13 mouse cellular contexts compared by ENCODE assay signal in genomic region chr15:40339746-40340145, GRCm38 (mm10).
"Had no signal": no experiment of that assay in that cellular context is flagged by ENCODE, and none has a peak within 500 bp of the region (broad histone marks: within the 10 kb centered on the region; RNA-seq: fewer than 3 reads in every experiment).

No protein-coding gene starts in this region.

- H3K27me3 ChIP-seq: limb, embryonic 13.5 days; midbrain, embryonic 12.5 days; neural tube, embryonic 13.5 days had no signal

- ATAC-seq: intestine, postnatal 0 days; midbrain, embryonic 16.5 days had no signal

- H3K4me3 ChIP-seq: limb, embryonic 13.5 days; midbrain, embryonic 12.5 days; neural tube, embryonic 13.5 days had no signal

- H3K9ac ChIP-seq: limb, embryonic 13.5 days; liver, embryonic 14.5 days; midbrain, embryonic 12.5 days; neural tube, embryonic 13.5 days had no signal

- H3K4me2 ChIP-seq: limb, embryonic 13.5 days; midbrain, embryonic 12.5 days; neural tube, embryonic 13.5 days had no signal

- H3K36me3 ChIP-seq: limb, embryonic 13.5 days; midbrain, embryonic 12.5 days; neural tube, embryonic 13.5 days had no signal

- H3K27ac ChIP-seq: limb, embryonic 13.5 days; liver, embryonic 14.5 days; midbrain, embryonic 12.5 days; neural tube, embryonic 13.5 days had no signal

- DNase-seq: kidney, adult 8-10 months; kidney, postnatal 25 days; lung, adult 18-20 months; lung, postnatal 14 days; retina, postnatal 1 day; right cerebral cortex, postnatal 25 days; thymus, postnatal 14 days had no signal

- H3K4me1 ChIP-seq: limb, embryonic 13.5 days; midbrain, embryonic 12.5 days; neural tube, embryonic 13.5 days had no signal

- H3K9me3 ChIP-seq: limb, embryonic 13.5 days; midbrain, embryonic 12.5 days; neural tube, embryonic 13.5 days had no signal
